Mouse (Mus musculus) neural tube, embryonic 14.5 days (tissue): ENCODE results near the gene C1ra. TPM values are rescaled to one million over a fixed set of nuclear protein-coding genes. Genes with fewer than 3 reads are reported as not detected.
"Not testable (repeated sequence)": the region's sequence is repeated elsewhere in the genome, so short reads cannot be mapped to it uniquely, and the experiment has no call there.

Experiments
- ATAC-seq: fragments of 200-750 bp; cut with Nextera tagmentation; 2 replicates; pipeline ENCODE4 v1.8.0; 2017; ENCODE audit warnings: low read depth, mild to moderate bottlenecking, moderate TSS enrichment, moderate library complexity
- H3K27ac ChIP-seq: fragments of 300-500 bp; sonication (generic); 2 replicates; pipeline ENCODE4 v1.5.1; 2014; ENCODE audit warnings: low read depth, mild to moderate bottlenecking, control low read depth, low read length, moderate library complexity, mixed read lengths
- H3K27me3 ChIP-seq: fragments of 300-500 bp; sonication (generic); 2 replicates; pipeline ENCODE4 v1.6.1; 2014; ENCODE audit warnings: low read length; ENCODE audit not compliant: control insufficient read depth, insufficient read depth
- H3K36me3 ChIP-seq: fragments of 300-500 bp; sonication (generic); 2 replicates; pipeline ENCODE4 v1.6.1; 2014; ENCODE audit warnings: low read length, mixed read lengths; ENCODE audit not compliant: control insufficient read depth, insufficient read depth
- H3K4me1 ChIP-seq: fragments of 300-500 bp; sonication (generic); 2 replicates; pipeline ENCODE4 v1.6.1; 2014; ENCODE audit warnings: low read length; ENCODE audit not compliant: control insufficient read depth, insufficient read depth
- H3K4me2 ChIP-seq: fragments of 300-500 bp; sonication (generic); 2 replicates; pipeline ENCODE4 v1.6.1; 2014; ENCODE audit warnings: mild to moderate bottlenecking, low read depth, low read length, control low read depth
- H3K4me3 ChIP-seq: fragments of 300-500 bp; sonication (generic); 2 replicates; pipeline ENCODE4 v1.5.1; 2014; ENCODE audit warnings: low read depth, low read length, control low read depth, mixed read lengths
- H3K9ac ChIP-seq: fragments of 300-500 bp; sonication (generic); replicated peaks from 2 replicates; pipeline ENCODE4 v1.6.1; 2014; ENCODE audit warnings: low read depth, mild to moderate bottlenecking, control low read depth, low read length, mixed read lengths
- H3K9me3 ChIP-seq: fragments of 300-500 bp; sonication (generic); 2 replicates; pipeline ENCODE4 v1.6.1; 2016; ENCODE audit warnings: low read length; ENCODE audit not compliant: control insufficient read depth
- WGBS: fragments of 180-500 bp; shearing (Covaris S2); extraction: QIAGEN DNeasy Blood & Tissue Kit; methylation state at CpG from one replicate; pipeline ENCODE4 v1.1.7; 2014; 5-methylcytosine and 5-hydroxymethylcytosine counted together
- polyA plus RNA-seq: library from polyadenylated mRNA; unstranded; fragments of >200 nt; fragmentation: Nextera tagmentation; extraction: Ambion mirVana; gene quantifications from 2 replicates; pipeline ENCODE4 v1.2.1, GENCODE M21; 2014

Gene C1ra
- polyA plus RNA-seq, 1 experiment from 2014 or later, result 0.11 TPM

- H3K27ac ChIP-seq, H3K9ac ChIP-seq, H3K27me3 ChIP-seq, ATAC-seq, H3K36me3 ChIP-seq, H3K9me3 ChIP-seq, H3K4me3 ChIP-seq, H3K4me2 ChIP-seq, H3K4me1 ChIP-seq: not testable (repeated sequence)
- WGBS, result 93% methylated on average over 3 of the region's 3 CpGs
Observed at GRCm38 (mm10) chr6:124547979-124548378, 35.8 kb downstream of the C1ra start.

GRCm38 (mm10) chr6:124549023-124549550, 36.9 kb downstream of the C1ra start:
- H3K4me1 ChIP-seq, result no peaks in the 10 kb centered on the region
- H3K4me2 ChIP-seq, result no peak overlapping the region
- H3K9me3 ChIP-seq, result no peaks in the 10 kb centered on the region
- no peak overlapping the region for H3K27ac ChIP-seq
- WGBS, result 93% methylated on average over 3 of the region's 3 CpGs
- no peaks in the 10 kb centered on the region for H3K36me3 ChIP-seq
- ATAC-seq, result no peak
- H3K4me3 ChIP-seq, result no peak overlapping the region
- no peak overlapping the region for H3K9ac ChIP-seq
- no peaks in the 10 kb centered on the region for H3K27me3 ChIP-seq

GRCm38 (mm10) chr6:124552766-124553165, 40.6 kb downstream of the C1ra start:
- no peak overlapping the region for H3K27ac ChIP-seq
- 77% methylated on average over 22 of the region's 22 CpGs for WGBS
- H3K36me3 ChIP-seq, result no peaks in the 10 kb centered on the region
- no peaks in the 10 kb centered on the region for H3K9me3 ChIP-seq
- no peak overlapping the region for H3K9ac ChIP-seq
- ATAC-seq, result no peak
- H3K4me3 ChIP-seq, result no peak overlapping the region
- no peaks in the 10 kb centered on the region for H3K4me1 ChIP-seq
- H3K4me2 ChIP-seq, result no peak overlapping the region
- H3K27me3 ChIP-seq, result no peaks in the 10 kb centered on the region

GRCm38 (mm10) chr6:124555956-124556355, 43.8 kb downstream of the C1ra start:
- not testable (repeated sequence) for H3K27me3 ChIP-seq, ATAC-seq, H3K4me2 ChIP-seq, H3K9me3 ChIP-seq, H3K4me3 ChIP-seq, H3K4me1 ChIP-seq, H3K36me3 ChIP-seq, H3K9ac ChIP-seq, H3K27ac ChIP-seq
- 76% methylated on average over 2 of the region's 2 CpGs for WGBS

DNA sequence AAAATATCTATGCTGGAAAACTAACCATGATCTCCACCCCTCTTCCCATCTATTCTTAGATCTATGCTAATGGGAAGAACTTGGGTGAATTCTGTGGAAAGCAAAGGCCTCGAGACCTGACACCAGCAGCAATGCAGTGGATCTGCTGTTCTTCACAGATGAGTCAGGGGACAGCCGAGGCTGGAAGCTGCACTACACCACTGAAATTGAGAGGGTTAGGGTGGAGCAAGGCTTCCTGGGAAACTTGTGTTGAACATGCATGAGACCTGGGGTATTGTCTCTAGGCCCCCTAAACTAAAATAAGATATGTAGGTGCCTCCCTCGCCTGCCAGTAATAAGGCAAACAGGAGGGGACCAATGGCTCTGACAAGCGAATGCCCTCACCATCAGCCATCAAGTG, 49.0 kb downstream of the C1ra start:
- not testable (repeated sequence) for H3K4me3 ChIP-seq, H3K9me3 ChIP-seq, H3K4me2 ChIP-seq, H3K36me3 ChIP-seq, H3K4me1 ChIP-seq, H3K27me3 ChIP-seq, H3K27ac ChIP-seq, ATAC-seq, H3K9ac ChIP-seq
- WGBS, result 88% methylated on average over 4 of the region's 4 CpGs

DNA sequence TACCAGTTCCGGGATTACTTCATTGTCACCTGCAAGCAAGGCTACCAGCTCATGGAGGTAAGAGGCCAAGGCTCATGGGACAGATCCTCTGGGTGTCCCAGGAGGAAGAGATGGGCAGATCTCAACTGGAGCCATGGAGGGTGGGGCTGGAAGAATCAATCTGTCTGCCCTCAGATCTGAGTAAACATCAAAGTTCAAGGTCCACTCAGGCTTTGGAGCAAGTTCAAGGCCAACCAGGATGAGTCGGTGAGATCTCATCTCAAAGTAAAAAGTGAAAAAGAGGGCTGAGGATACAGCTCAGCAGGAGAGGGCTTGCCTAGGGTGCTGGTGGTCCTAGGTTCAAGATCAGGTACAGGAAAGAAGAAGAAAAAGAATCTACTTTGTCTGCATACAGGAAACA, 49.4 kb downstream of the C1ra start:
- not testable (repeated sequence) for H3K9ac ChIP-seq, H3K4me2 ChIP-seq, H3K36me3 ChIP-seq, H3K27ac ChIP-seq, H3K4me1 ChIP-seq, H3K27me3 ChIP-seq, H3K9me3 ChIP-seq, H3K4me3 ChIP-seq, ATAC-seq
- WGBS, result 90% methylated on average over 1 of the region's 2 CpGs

DNA sequence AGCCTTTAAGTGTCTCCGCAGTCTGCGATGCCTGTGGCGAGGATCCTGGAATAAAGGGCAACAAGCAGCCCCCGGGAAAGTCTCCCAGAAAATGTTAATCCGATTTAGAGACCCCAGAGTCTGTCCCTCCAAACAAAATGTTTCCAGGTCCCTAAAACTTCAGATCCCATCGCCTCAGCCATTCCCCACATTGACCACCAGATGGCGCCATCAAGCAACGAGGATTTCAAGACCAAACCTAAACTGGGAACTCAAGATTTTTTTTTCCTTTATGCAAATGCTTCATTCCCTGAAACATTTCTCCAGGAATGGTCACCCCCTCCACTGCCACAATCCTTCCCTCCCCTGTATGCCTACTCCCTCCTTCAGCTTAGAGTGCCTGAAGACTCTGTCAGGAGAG, 57.8 kb downstream of the C1ra start, which contains the start of gene C1rb:
Gene C1rb (plus strand): TSS at position 269 of the 400 bp plus-strand sequence.
- no peaks in the 10 kb centered on the region for H3K9me3 ChIP-seq
- H3K4me3 ChIP-seq, result no peak within 1 kb of the TSS
- H3K4me1 ChIP-seq, result no peaks in the 10 kb centered on the region
- no peak for ATAC-seq
- no peak within 1 kb of the TSS for H3K27ac ChIP-seq
- no peak within 1 kb of the TSS for H3K9ac ChIP-seq
- no peaks in the 10 kb centered on the region for H3K36me3 ChIP-seq
- H3K27me3 ChIP-seq, result no peaks in the 10 kb centered on the region
- H3K4me2 ChIP-seq, result no peak within 1 kb of the TSS
- 6% methylated on average over 8 of the region's 8 CpGs for WGBS

Other genes starting within 250 kb of the C1ra start
- gene Cd163, start 207.7 kb upstream of the C1ra start, polyA plus RNA-seq, result 0.05 and 0.15 TPM in 2 replicates
- gene Pex5, start 97.3 kb upstream of the C1ra start, polyA plus RNA-seq, result 50.1 and 63.8 TPM in 2 replicates
- 90.4 and 96.1 TPM in 2 replicates for gene Clstn3, start 47.6 kb upstream of the C1ra start, polyA plus RNA-seq
- 0.22 and 0.29 TPM in 2 replicates for gene C1rl, start 19.3 kb upstream of the C1ra start, polyA plus RNA-seq
- gene C1s1, start 30.0 kb downstream of the C1ra start, polyA plus RNA-seq, result 0.72 and 0.75 TPM in 2 replicates
- gene C1rb, start 57.9 kb downstream of the C1ra start, polyA plus RNA-seq, result not detected in 2 replicates
- 0.16 TPM in 1 of 2 replicates, not detected in the other for gene C1s2, start 123.7 kb downstream of the C1ra start, polyA plus RNA-seq
- gene Lpcat3, start 150.6 kb downstream of the C1ra start, polyA plus RNA-seq, result 40.0 and 44.7 TPM in 2 replicates
- gene Emg1, start 199.8 kb downstream of the C1ra start, polyA plus RNA-seq, result 94.2 and 99.8 TPM in 2 replicates
- gene Phb2, start 199.9 kb downstream of the C1ra start, polyA plus RNA-seq, result 242 and 258 TPM in 2 replicates
- gene Ptpn6, start 226.3 kb downstream of the C1ra start, polyA plus RNA-seq, result 2.6 and 4.4 TPM in 2 replicates
- 634 and 689 TPM in 2 replicates for gene Grcc10, start 229.0 kb downstream of the C1ra start, polyA plus RNA-seq
- not detected in 2 replicates for gene Gm45234, start 243.6 kb downstream of the C1ra start, polyA plus RNA-seq
- 21.5 and 27.5 TPM in 2 replicates for gene Atn1, start 244.1 kb downstream of the C1ra start, polyA plus RNA-seq